Mouse (Mus musculus) bone marrow macrophage, adult 2 months (primary cell): ENCODE data around the gene Etl4.

Experiments used
- CTCF ChIP-seq: IDR thresholded peaks from 2 replicates; pipeline ENCODE4 v1.5.1; 2012; ENCODE audit warnings: low read depth, mild to moderate bottlenecking, low read length, moderate library complexity
- POLR2A ChIP-seq: IDR thresholded peaks from 2 replicates; pipeline ENCODE4 v1.6.1; 2012; ENCODE audit warnings: mild to moderate bottlenecking, low read depth, low read length, borderline replicate concordance

- no peak for TF ChIP-seq POLR2A
- no peak for TF ChIP-seq CTCF
These were observed 637.1 kb downstream of the Etl4 start for GRCm38 (mm10) chr2:20546496-20547348.
